Mouse (Mus musculus): ENCODE results near the gene Plxna1. TPM values are rescaled to one million over a fixed set of nuclear protein-coding genes. Genes with fewer than 3 reads are reported as not detected.

Gene Plxna1
- polyA plus RNA-seq, 1 experiment: 24.3 TPM

DNA sequence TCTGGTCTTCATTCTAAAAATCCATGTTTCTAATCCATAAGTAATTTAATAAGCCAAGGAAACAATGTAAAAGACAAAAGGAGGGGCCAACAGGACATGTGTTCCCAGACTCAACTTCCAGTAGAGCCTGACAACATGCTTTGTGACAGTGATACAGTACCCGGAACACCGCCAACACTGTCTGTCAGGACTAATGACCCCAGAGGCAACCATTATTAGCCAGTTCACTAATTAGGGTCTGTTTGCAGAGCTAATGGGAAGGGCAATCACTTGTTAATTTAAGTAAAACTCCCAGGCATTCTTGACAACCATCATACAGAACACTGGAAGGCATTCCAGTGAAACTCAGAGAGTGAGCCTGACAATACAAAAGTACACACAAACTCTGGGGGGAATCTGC is 40.0 kb upstream of the Plxna1 start:
- TF ChIP-seq CTCF (IDR thresholded peaks at IDR 0.05; ENCODE audit: extremely low read depth, insufficient read length, insufficient replicate concordance, low read depth, low read length) (no peak), POLR2A (IDR thresholded peaks at IDR 0.05; ENCODE audit: low read depth, low read length) (no peak)
- WGBS: 98% methylated on average over 2 of the region's 2 CpGs
- no peak overlapping the region for H3K4me3 ChIP-seq (ENCODE audit: low read depth, low read length)
- no peaks in the 10 kb centered on the region for H3K4me1 ChIP-seq (ENCODE audit: control insufficient read depth, insufficient read depth, insufficient read length, low read length)
- no peak overlapping the region for H3K27ac ChIP-seq (ENCODE audit: insufficient read depth, low read depth, low read length)
- no peaks in the 10 kb centered on the region for H3K36me3 ChIP-seq (ENCODE audit: control insufficient read depth, insufficient read depth, low read length)
- H3K27me3 ChIP-seq (ENCODE audit: control insufficient read depth, insufficient read depth, low read length): no peaks in the 10 kb centered on the region

DNA sequence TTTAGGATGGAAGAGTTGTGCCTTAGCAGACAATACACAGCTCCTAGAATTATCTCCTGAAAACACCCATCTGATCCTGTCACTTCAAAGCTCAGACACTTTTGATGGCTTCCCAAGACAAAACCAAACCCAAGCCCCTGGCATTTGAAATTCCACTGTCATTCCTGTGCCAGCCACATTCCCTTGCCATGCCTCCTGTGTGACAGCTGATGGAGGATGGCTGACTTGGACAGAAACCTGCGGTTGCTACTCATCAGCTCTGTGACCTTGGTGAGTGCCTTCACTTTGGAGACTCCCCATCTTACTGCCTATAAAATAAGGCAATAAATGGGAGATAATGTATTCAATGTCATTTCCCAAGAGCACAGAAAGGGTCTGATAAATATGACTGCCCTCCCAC is 37.1 kb upstream of the Plxna1 start:
- 86% methylated on average over 1 of the region's 1 CpGs for WGBS
- Histone ChIP-seq H3K4me3 (ENCODE audit: low read depth, low read length) (no peak overlapping the region), H3K27ac (ENCODE audit: insufficient read depth, low read depth, low read length) (no peak overlapping the region), H3K27me3 (ENCODE audit: control insufficient read depth, insufficient read depth, low read length) (no peaks in the 10 kb centered on the region), H3K4me1 (ENCODE audit: control insufficient read depth, insufficient read depth, insufficient read length, low read length) (no peaks in the 10 kb centered on the region), H3K36me3 (ENCODE audit: control insufficient read depth, insufficient read depth, low read length) (no peaks in the 10 kb centered on the region)
- TF ChIP-seq CTCF (IDR thresholded peaks at IDR 0.05; ENCODE audit: extremely low read depth, insufficient read length, insufficient replicate concordance, low read depth, low read length) (no peak), POLR2A (IDR thresholded peaks at IDR 0.05; ENCODE audit: low read depth, low read length) (no peak)

GRCm38 (mm10) chr6:89397919-89398318 is 35.5 kb upstream of the Plxna1 start:
- Histone ChIP-seq H3K4me3 (ENCODE audit: low read depth, low read length) (no peak overlapping the region), H3K27me3 (ENCODE audit: control insufficient read depth, insufficient read depth, low read length) (no peaks in the 10 kb centered on the region), H3K4me1 (ENCODE audit: control insufficient read depth, insufficient read depth, insufficient read length, low read length) (no peaks in the 10 kb centered on the region), H3K27ac (ENCODE audit: insufficient read depth, low read depth, low read length) (no peak overlapping the region), H3K36me3 (ENCODE audit: control insufficient read depth, insufficient read depth, low read length) (no peaks in the 10 kb centered on the region)
- WGBS: 78% methylated on average over 4 of the region's 4 CpGs
- TF ChIP-seq POLR2A (IDR thresholded peaks at IDR 0.05; ENCODE audit: low read depth, low read length) (no peak), CTCF (IDR thresholded peaks at IDR 0.05; ENCODE audit: extremely low read depth, insufficient read length, insufficient replicate concordance, low read depth, low read length) (no peak)

- peaks cover 3% of the 10 kb centered on the region; the same call in 1 of the 2 replicates for H3K4me1 ChIP-seq (ENCODE audit: control insufficient read depth, insufficient read depth, insufficient read length, low read length)
- no peaks in the 10 kb centered on the region for H3K36me3 ChIP-seq (ENCODE audit: control insufficient read depth, insufficient read depth, low read length)
- TF ChIP-seq CTCF (IDR thresholded peaks at IDR 0.05; ENCODE audit: extremely low read depth, insufficient read length, insufficient replicate concordance, low read depth, low read length) (no peak), POLR2A (IDR thresholded peaks at IDR 0.05; ENCODE audit: low read depth, low read length) (no peak)
- H3K27ac ChIP-seq (ENCODE audit: insufficient read depth, low read depth, low read length): no peak overlapping the region
- WGBS: 84% methylated on average over 2 of the region's 2 CpGs
- no peaks in the 10 kb centered on the region for H3K27me3 ChIP-seq (ENCODE audit: control insufficient read depth, insufficient read depth, low read length)
- no peak overlapping the region for H3K4me3 ChIP-seq (ENCODE audit: low read depth, low read length)
These were observed 31.4 kb upstream of the Plxna1 start for GRCm38 (mm10) chr6:89393820-89394219.

GRCm38 (mm10) chr6:89392213-89392612 is 29.8 kb upstream of the Plxna1 start:
- Histone ChIP-seq H3K27ac (ENCODE audit: insufficient read depth, low read depth, low read length) (no peak overlapping the region), H3K4me3 (ENCODE audit: low read depth, low read length) (no peak overlapping the region), H3K27me3 (ENCODE audit: control insufficient read depth, insufficient read depth, low read length) (no peaks in the 10 kb centered on the region), H3K36me3 (ENCODE audit: control insufficient read depth, insufficient read depth, low read length) (no peaks in the 10 kb centered on the region), H3K4me1 (ENCODE audit: control insufficient read depth, insufficient read depth, insufficient read length, low read length) (peaks cover 3% of the 10 kb centered on the region; the same call in 1 of the 2 replicates)
- TF ChIP-seq POLR2A (IDR thresholded peaks at IDR 0.05; ENCODE audit: low read depth, low read length) (no peak), CTCF (IDR thresholded peaks at IDR 0.05; ENCODE audit: extremely low read depth, insufficient read length, insufficient replicate concordance, low read depth, low read length) (no peak)
- 33% methylated on average over 2 of the region's 2 CpGs for WGBS

DNA sequence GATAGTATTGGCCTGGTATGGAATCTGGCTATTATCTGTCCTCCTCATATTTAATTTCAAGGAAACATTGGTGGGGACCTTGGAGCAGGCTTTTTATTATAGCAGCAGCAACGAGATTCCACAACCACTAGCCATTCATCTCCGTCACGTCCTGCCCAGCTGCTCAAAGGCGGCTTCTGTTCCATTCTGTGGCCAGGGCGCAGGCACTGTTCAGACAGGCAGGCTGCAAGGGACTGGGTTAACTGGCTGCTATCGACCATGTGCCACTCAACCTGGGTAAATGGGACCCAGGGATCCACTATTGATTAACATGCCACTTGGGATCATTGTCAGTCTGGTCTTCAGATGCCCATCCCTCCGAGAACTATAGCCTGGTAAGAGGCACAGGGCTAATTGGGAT is 27.4 kb upstream of the Plxna1 start:
- no peak overlapping the region for H3K27ac ChIP-seq (ENCODE audit: insufficient read depth, low read depth, low read length)
- peaks cover 3% of the 10 kb centered on the region; the same call in 1 of the 2 replicates for H3K4me1 ChIP-seq (ENCODE audit: control insufficient read depth, insufficient read depth, insufficient read length, low read length)
- H3K36me3 ChIP-seq (ENCODE audit: control insufficient read depth, insufficient read depth, low read length): no peaks in the 10 kb centered on the region
- TF ChIP-seq POLR2A (IDR thresholded peaks at IDR 0.05; ENCODE audit: low read depth, low read length) (no peak), CTCF (IDR thresholded peaks at IDR 0.05; ENCODE audit: extremely low read depth, insufficient read length, insufficient replicate concordance, low read depth, low read length) (no peak)
- 80% methylated on average over 7 of the region's 7 CpGs for WGBS
- H3K4me3 ChIP-seq (ENCODE audit: low read depth, low read length): no peak overlapping the region
- H3K27me3 ChIP-seq (ENCODE audit: control insufficient read depth, insufficient read depth, low read length): no peaks in the 10 kb centered on the region

DNA sequence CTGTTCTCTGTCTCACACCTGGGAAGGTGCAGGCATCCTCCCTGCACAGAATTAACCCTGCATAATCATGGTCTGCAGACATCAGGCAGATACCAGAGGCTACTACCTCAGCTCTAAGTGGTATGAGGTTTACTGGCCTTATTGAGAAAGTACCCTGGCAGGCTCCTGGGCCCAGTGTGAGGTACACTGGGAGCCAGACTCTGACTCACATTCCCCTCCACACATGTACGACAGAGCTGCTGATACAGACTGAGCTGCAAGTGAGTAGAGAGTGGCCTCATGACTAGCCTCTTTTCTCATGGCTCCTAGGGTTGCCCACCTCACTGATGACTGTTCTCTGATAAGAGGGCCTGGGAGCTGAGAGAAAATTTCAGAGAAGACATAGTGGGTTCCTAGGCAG is 24.5 kb upstream of the Plxna1 start:
- Histone ChIP-seq H3K27ac (ENCODE audit: insufficient read depth, low read depth, low read length) (no peak overlapping the region), H3K4me3 (ENCODE audit: low read depth, low read length) (no peak overlapping the region), H3K36me3 (ENCODE audit: control insufficient read depth, insufficient read depth, low read length) (no peaks in the 10 kb centered on the region), H3K4me1 (ENCODE audit: control insufficient read depth, insufficient read depth, insufficient read length, low read length) (no peaks in the 10 kb centered on the region; the same call in 1 of the 2 replicates), H3K27me3 (ENCODE audit: control insufficient read depth, insufficient read depth, low read length) (no peaks in the 10 kb centered on the region)
- TF ChIP-seq CTCF (IDR thresholded peaks at IDR 0.05; ENCODE audit: extremely low read depth, insufficient read length, insufficient replicate concordance, low read depth, low read length) (no peak), POLR2A (IDR thresholded peaks at IDR 0.05; ENCODE audit: low read depth, low read length) (no peak)
- WGBS: 66% methylated on average over 1 of the region's 1 CpGs

DNA sequence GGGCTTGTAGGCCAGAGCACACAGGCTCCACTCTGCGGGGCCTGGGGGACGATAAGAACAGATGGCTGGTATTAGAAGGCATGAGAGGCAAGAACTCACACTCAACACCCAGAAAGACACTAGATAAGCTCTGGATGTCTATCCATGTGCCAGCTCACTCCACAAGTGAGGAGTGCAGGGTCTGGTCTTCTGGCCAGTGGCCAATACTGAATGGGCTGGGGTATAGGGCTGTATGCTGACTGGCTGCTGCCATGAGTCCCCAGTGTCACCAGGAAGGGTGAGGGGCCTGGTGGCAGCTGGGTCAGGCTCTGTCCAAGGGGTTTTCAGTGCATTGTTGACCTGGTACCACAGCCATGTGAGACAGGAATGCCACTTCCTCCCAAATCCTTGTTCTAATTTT is 22.3 kb upstream of the Plxna1 start:
- Histone ChIP-seq H3K4me1 (ENCODE audit: control insufficient read depth, insufficient read depth, insufficient read length, low read length) (no peaks in the 10 kb centered on the region), H3K36me3 (ENCODE audit: control insufficient read depth, insufficient read depth, low read length) (no peaks in the 10 kb centered on the region), H3K4me3 (ENCODE audit: low read depth, low read length) (no peak overlapping the region), H3K27ac (ENCODE audit: insufficient read depth, low read depth, low read length) (no peak overlapping the region), H3K27me3 (ENCODE audit: control insufficient read depth, insufficient read depth, low read length) (no peaks in the 10 kb centered on the region)
- 98% methylated on average over 2 of the region's 2 CpGs for WGBS
- TF ChIP-seq CTCF (IDR thresholded peaks at IDR 0.05; ENCODE audit: extremely low read depth, insufficient read length, insufficient replicate concordance, low read depth, low read length) (no peak), POLR2A (IDR thresholded peaks at IDR 0.05; ENCODE audit: low read depth, low read length) (no peak)
